Mouse (Mus musculus) layer of hippocampus, postnatal 14 days (tissue): ENCODE measurements around the gene Hrh1. TPM values are rescaled to one million over a fixed set of nuclear protein-coding genes. Genes with fewer than 3 reads are reported as not detected.

Experiments used
- DNase-seq, 2 experiments: peaks; one replicate each; pipeline ENCODE4 v3.0.0; 2021 to 2022; ENCODE audit warnings: low spot score in 2 of 2, mixed read lengths in 1 of 2
- long read RNA-seq, 2 experiments: library from polyadenylated mRNA; stranded (forward); transcript quantifications; one replicate each; pipeline ENCODE4 v2.0.0; 2021
- total RNA-seq, 2 experiments: library from RNA; stranded (reverse); gene quantifications; 2 replicates each; pipeline ENCODE4 v1.2.3; 2021

Hrh1 gene
- 1 to 10 TPM; 3.7 to 4.2 TPM for total RNA-seq
- long read RNA-seq, experiment 1, partial matches to known transcripts = 1 of 5 reads
- long read RNA-seq, experiment 1, other reads (novel, unspliced or antisense) = 2 of 5 reads
- long read RNA-seq, experiment 2, partial matches to known transcripts = 1 of 4 reads
- long read RNA-seq, experiment 2, other reads (novel, unspliced or antisense) = 2 of 4 reads

DNA sequence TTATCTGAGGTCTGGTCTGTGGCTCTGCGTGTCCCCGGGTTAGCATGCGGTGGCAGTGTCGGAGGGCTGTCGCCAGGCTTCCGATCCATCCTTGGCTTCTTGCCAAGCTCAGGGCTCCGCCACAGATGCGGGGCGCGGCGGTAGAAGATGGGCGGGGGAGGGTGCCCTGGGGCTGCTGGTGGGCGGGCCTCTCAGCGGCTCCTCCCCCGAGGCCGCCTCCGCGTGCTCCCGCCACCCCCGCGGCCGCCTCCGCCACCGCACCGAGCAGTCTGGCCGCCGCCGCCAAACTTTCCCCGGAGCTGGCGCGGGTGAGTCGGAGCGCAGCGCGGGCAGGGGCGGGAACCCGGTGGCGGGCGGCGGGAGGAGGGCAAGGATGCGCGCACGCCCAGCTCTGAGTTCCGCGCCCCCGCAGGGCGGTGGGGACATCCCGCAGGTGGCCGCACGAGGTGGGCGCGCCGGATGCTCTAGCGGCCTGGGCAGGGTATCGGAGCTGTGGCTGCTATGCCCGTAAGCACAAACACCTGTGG is at the start of gene Hrh1:
Gene Hrh1 (plus strand): TSS at position 246 of the 527 bp plus-strand sequence.
- no peak for DNase-seq

DNA sequence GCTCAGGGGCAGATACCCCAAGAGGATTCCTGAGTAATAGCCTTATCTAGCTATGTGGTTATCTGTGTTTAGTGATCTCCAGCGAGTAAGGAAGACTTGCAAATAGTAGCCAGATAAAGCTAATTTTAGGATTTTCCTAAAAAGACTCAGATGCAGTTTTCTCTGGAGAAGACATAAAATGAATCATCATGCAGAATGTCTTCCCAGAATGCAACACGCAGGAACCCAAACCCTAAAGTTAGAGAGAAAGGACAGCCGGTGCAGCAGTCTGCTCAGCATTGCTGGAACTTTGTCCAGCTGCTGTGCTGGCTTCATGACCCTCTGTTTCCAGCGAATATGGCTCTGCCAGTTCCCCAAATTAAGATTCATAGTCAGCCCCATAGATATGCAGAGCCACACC is 43.1 kb upstream of the Hrh1 start:
- no peak for DNase-seq

DNA sequence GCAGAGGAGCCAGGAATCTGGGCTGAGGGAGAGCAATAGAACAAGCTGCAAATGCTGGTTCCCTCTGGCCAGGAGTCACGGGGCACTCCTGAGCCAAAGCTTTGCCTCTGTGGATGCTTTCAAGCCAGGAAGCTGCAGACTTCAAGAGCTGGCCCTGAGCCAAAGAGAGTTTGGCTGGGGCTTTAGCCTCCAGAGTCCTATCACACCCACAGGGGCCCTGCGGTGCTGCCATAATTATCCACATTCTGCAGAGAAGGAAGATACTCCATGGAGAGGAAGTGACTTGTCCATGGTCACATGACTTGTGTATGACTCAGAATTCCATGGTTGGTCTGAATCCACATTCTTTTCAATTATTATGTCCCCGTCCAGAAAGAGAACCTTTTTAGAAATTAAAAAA is 39.6 kb upstream of the Hrh1 start:
- peak in 1 of 2 experiments; percentile 36 for DNase-seq

DNA sequence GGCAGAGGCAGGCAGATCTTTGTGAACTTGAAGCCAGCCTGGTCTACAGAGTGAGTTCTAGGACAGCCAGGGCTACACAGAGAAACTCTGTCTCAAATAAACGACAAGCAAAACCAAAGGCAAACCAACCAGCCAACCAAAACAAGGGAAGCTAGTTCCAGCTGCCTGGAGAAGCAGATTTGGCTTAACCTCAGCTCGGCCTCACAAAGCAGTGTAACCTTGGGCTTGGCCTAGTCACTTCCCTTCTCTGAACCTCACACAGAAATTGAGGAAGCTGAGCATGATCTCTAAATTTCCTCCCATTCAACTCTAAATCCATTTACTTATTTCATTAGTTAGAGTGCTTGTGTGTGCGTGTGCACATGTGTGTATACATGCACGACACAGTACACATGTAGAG is 35.4 kb upstream of the Hrh1 start:
- no peak for DNase-seq

DNA sequence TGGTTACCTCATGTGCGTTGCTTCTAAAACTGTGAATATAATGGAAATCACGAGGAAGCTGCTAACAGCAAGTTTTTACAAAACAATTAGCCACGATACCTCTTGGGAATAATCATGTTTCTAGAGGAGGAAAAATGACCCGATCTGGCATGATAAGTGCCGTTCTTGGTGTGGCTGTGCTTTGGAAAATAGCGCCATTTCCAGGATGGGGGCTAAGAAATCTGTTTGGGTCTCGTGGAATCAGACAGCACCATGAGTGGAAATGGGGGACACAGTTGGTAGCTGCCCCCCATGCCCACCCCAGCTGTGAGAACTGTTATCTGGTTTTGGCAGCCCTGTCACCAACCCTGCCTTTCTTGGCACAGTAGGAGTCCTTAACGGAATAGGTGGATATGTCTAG is 34.0 kb upstream of the Hrh1 start:
- no peak for DNase-seq

DNA sequence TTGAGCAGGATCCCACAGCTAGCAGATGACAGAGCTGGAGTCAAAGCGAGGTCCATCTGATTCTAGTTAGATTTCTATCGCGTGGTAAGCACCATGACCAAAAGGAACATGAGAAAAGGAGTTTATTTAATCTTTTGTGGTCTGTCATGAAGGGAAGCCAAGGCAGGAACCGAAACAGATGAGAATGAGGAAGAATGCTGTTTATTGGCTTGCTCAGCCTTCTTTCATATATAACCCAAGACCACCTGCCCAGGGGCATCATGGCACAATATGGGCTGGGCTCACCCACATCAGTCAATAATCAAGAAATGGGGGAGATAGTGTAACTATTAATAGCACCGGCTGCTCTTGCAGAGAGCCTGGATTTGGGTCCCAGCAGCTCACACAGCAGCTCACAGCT is 33.0 kb upstream of the Hrh1 start:
- DNase-seq = no peak

DNA sequence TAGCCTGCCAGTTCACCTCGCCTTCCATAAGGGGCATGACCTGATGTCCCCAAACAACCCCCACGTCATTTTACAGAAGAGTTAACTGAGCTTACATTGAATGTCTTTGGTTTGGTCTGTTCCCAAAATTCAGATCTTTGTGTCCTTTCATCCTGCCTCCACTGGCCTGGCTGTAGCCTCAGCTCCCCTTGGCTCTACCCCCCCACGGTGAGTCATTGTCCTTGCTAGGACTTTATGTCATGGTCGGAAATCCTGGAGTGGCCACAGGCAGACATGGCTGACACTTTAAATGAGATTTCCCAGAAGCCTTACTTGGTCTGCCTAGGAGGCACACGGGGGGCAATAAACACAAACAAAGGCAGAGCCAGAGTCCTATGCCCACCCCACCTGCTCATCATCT is 31.5 kb upstream of the Hrh1 start:
- no peak for DNase-seq

DNA sequence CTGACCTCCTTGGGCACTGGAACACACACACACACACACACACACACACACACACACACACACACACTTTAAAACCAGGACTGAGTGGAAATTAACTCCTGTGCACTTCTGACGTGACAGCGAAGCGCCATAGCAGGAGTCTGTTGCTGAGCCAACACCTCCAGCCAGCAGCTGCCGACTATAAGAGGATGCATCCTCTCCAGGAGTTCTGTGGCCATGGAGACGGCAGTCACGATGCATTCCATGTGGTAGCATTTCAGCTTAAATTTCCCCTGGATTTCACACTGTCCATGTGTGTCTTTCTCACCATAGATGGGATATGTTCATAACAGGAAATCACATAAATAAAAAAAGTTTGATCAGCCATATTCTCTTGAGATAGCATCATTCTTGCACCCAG is 30.1 kb upstream of the Hrh1 start:
- DNase-seq = no peak

DNA sequence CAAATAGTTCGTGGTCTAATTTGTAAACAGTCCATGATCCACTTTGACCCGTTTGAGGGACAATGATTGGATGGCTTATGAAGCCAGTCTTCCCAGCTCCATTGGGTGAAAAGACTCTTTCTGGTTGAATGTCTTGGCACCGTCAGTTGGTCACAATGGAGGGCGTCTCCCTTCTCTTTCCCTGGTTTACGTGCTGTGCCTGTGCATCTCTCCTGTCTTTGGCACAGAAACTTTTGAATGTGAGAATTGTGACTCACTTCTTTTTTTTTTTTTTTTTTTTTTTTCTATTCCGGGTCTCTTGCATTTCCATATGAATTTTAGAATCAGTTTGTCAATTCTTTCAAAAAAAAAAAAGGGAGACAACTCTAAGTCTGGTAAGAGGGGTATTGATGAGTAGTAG is 29.5 kb upstream of the Hrh1 start:
- DNase-seq = no peak

DNA sequence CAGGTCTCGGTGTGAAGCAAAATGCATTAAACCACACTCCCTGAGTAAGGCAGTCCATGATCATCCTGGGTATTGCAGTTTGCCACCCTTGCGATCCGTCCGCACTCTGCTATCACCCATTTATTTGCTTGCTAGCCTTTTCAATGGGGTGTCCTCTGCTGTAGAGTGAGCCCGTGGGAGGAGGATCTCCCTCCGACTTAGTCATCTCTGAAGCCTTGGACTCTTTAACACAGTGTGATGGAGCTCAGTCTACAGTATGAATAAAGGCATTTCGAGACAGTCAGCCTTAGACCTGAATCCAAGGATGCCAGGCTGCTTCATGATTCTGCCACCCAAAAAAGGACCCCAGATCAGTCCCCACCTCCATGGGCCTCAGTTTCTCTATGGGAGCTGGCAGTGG is 25.0 kb upstream of the Hrh1 start:
- DNase-seq = no peak

DNA sequence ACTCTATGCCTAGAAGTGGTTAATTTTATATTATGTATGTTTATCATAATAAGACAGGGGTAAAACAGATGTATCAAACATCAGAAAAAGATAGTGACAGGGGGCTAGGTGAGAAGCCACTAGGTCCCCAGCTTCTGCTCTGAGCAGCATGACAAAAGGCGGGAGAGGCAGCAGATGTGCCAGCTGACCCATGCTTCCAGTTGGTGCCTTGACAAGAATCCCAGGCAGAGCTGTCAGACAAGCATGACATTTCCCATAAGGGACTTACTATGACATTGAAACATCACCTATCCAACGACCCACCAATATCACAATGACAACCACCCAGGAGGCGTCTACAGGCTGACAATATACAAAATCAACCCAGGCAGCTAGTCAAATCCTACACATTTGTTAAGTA is 16.9 kb upstream of the Hrh1 start:
- no peak for DNase-seq

DNA sequence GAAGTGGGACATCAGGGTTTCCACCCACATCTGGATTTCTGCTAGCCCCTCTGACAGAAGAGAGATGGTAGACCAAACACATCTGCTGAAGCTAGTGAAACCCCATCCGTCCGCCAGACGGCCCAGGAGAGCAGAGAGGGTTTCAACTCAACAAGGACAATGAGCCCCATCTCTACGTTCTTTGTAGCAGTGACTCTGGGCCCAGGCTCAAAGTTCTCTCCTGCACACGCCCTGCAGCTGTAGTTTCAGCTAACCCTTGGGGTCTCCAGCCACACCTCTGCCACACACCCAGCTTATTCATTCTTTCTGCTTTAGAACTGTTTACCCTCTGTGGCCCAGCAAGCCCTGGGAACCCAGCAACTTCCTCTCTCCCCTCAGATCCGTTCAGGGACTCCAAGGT is 10.4 kb upstream of the Hrh1 start:
- DNase-seq = no peak

DNA sequence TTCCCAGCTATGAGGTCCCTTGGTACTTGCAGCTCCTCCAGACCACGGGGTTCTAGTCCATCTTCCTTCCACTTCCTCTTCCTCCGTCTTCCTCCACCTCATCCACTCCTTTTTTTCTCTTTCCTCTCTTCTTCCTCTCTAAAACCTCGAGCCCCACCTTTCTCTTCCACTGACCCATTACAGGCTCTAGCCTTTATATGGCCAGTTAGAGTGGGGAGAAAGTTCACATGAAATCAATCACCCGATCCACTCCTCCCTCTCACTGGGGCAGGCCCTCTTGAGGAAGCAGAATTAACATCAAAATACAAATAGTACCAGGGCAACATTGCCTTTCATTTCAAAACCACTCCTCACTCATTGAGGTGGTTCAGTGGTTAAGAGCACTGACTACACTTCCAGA is 9.9 kb upstream of the Hrh1 start:
- no peak for DNase-seq

DNA sequence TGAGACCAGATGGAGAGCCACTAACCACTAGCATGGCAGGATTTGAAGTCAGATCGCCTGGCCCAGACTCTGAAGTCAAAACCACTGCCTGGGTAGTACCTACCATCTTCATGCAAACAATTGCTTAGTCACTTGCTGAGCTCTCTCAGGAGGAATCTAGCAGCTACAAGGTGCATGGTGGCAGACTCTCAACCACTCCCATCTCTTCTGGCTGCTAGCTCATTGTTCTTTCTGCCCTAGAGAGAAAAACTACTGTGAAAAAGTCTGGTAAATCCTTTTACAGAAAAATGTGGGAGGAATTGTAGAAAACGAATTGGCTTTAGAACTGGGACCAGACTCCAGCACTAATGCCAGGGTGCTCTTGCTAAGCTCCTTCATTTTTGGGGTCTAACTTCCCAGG is 7.6 kb upstream of the Hrh1 start:
- DNase-seq = no peak

DNA sequence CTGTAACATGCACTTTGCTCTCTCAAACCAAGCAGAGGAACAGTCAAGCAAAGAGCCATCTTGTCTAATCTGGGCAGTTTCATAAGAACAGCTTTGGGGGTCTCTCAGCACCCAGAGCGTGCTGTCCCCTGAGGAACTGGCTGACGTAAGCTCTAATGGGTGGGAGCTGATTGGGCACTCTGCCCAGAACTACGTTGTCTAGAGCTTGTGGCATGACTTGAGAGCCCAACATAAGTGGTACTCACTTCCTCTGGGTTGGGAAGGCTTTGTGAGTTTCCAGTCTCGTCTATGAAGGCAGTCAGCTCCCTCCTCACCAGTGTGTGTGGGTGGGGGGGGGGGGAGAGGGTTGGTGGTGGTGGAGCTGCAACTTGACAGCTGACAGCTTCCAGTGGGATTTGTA is 2.8 kb upstream of the Hrh1 start:
- DNase-seq = no peak

DNA sequence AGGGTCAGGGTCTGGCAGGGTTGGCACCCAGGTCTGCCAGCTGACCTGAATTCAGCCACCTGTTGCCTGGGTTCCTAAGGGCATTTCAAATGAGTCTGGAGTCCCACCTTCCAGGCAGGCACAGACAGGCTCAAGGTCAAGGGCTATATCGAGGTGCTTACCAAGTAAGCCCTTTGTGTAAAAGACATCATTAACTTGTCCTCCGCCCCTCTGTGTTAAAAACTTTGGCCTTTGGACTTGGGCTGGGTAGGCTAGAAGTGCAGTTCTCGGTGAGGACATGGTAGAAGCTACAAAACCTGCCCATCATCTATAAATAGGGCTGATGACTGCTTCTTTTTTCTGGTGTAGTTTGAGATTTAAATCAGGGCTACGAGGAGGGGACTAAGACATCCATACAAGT is 1.1 kb upstream of the Hrh1 start:
- no peak for DNase-seq

DNA sequence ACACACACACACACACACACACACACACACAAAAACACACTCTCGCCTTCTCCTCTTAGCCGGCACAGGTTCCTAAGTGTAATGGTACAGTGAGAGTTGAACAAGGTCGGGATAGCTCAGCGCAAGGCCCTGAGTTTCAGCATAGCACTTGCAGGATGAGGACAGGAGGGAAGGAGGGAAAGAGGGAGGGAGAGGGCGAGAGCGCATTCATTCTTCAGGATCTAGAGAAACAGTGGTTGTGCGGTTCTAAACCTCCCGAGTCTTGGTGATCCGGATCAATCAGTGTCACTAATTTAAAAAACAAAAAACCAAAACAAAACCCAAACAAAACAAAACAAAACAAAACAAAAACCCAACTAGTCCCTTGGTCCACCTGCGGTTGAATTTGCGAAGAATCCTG is 456 bp upstream of the Hrh1 start:
- no peak for DNase-seq

DNA sequence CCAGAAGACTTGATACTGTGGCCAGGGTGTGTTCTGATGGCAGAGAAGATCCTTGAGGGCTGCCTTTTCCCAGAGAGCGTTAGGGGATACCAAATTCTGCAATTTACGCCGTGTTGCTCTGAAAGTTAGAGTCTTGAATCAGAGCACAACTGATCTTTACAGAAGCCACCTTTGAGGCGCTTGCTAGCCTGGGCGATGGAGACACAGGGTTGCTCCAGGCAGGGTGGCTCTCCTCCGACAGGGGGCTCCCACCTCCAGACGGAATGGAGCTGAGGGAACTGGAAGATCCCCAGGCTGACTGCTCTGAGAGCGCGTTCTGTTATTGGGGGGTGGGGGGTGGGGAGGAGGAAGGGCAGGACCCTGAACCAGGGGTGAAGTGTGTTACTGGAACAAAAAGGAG is 890 bp downstream of the Hrh1 start:
- peak in 1 of 2 experiments; percentile 56 for DNase-seq

DNA sequence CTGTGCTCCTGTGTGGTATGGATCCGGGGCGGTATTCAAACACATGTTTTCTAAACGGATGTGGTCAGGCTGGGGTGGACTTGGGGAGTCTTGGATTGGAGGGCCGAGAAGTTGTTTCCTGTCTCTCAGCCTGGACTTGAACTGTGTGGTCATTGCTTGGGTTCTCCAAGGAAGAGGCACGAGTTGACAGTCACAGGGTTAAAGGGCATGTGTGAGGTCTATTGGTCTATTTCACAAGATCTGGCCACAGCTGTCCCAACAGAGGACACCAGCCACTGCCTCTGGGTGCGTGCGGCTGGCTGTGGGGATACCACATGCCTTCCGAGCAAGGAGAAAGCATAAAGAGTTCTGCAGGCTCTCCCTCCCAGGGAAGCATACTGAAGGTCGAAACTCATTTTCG is 2.7 kb downstream of the Hrh1 start:
- no peak for DNase-seq

DNA sequence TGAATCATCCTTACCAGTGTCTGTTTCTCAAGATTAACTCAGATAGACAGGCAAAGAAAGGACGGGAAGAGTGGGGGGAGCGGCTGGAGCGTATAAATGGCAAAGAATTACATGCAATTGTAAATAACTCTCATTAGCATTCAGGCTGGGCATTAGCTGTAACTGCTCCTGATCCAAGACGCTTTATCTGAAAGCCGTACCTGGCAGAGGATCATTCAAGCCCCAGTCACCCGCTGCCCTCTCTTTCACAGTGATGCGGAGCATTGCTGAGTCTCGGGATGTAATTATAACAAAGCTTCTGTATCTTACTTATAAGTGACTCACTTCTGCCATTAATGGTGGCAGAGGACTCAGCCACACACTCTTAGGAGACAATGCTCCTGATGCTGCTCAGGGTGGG is 3.1 kb downstream of the Hrh1 start:
- no peak for DNase-seq

DNA sequence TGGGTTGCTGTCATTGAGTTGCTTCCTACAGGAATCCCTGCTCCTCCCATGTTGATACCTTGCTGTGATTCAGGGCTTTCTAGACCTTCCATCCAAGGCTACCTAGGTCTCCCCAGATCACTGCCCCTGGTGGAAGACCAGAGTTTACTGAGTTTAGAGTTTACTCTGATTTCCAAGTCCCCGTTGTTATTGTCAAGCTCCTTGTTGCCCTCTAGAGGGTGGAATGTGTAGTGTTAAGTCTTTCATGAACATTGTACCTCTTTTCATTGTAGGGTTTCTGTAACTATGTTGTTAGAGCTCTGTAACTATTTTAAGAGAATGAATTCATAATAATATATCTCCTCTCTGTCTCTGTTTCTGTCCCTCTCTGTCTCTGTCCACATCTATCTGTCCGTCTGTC is 4.4 kb downstream of the Hrh1 start:
- no peak for DNase-seq

DNA sequence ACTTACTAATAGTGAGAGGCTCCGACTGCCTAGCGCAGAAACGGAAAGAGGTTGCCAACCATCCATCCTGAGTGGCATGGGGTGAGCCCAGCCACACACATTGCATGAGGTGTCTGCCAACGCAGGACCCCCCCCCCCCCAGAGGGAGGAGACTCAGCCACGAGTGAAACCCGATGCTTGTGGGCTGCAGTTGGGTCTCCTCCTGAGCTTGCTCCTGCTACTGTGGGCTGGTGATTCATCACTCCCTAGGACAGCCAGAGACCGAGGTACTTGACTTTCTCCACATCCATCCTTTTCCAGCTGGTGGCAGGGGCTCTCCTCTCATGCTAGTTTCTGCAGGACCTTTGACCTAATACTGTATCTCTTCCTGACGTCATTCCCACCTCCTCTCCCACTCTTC is 5.9 kb downstream of the Hrh1 start:
- no peak for DNase-seq

DNA sequence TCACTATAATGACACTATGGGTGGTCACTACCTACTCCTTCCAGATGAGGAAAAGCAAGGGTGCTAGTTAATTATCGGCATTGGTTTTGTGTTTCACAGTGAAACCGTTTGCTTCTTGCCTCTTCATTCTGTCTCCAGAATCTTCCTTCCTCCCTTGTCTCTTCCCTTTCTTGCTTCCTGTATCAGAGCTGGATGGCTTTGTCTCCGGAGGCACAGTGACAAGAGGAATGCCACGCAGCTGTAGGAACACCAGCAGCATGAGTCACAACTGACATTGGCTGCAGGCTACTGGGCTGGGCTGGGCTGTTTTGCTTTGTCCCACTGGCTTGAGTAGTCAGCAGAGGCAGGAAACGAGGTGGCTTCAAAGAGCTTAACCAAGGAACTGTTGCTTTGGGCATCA is 6.4 kb downstream of the Hrh1 start:
- no peak for DNase-seq
